Mouse (Mus musculus): ENCODE data around the gene Atxn7l1. TPM values are rescaled to one million over a fixed set of nuclear protein-coding genes. Genes with fewer than 3 reads are reported as not detected.

Atxn7l1 gene
- polyA plus RNA-seq (2014; fragmentation: Illumina TruSeq; extraction: RNeasy Lipid Tissue Mini Kit (QIAGEN cat#74804); ENCODE audit: low read depth, low replicate concordance), result 11.0 TPM

DNA sequence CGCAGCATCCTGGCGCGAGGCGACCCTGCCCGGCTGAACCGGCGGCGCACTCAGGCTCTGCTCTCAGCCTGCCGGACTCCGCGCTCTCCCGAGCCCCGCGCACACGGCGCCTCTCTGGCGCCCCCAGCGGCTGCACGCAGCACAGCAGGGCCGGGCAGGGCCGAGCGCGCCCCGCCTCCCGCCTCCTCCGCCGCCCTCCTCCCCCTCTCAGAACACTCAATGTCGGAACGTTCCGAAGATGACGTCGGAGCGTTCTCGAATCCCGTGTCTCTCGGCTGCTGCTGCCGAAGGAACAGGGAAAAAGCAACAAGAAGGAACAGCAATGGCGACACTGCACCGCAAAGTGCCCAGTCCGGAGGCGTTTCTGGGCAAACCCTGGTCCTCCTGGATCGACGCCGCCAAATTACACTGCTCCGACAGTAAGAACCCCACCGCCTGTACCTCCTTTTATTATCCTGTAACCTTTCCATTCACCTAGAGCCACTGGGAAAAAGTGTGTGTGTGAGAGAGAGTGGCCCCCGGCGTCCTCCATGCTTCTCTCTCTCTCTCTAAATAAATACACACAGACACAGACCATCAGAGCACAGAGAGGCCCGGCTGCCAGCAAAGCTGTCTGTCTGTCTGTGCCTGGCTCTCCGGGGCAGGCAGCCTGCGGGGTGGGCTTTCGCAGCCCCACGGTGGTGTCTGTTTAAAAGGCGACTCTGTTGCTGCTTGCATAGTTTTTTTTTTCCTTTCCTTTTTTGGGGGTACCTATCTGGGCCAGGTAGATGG is at the start of gene Atxn7l1:
TSS of gene Atxn7l1 (plus strand) at position 197 of the 771 bp plus-strand sequence.

GRCm38 (mm10) chr12:33394804-33395623 is 247.5 kb downstream of the Atxn7l1 start, which contains the start of gene Efcab10:
Gene Efcab10 (plus strand): TSS chr12:33394854.

Other genes starting within 250 kb of the Atxn7l1 start
- gene Sypl, start 193.8 kb upstream of the Atxn7l1 start, polyA plus RNA-seq (2014; fragmentation: Illumina TruSeq; extraction: RNeasy Lipid Tissue Mini Kit (QIAGEN cat#74804); ENCODE audit: low read depth, low replicate concordance), result 128 TPM
- not detected for gene Cdhr3, start 54.8 kb upstream of the Atxn7l1 start, polyA plus RNA-seq (2014; fragmentation: Illumina TruSeq; extraction: RNeasy Lipid Tissue Mini Kit (QIAGEN cat#74804); ENCODE audit: low read depth, low replicate concordance)
- gene Efcab10, start 247.2 kb downstream of the Atxn7l1 start, polyA plus RNA-seq (2014; fragmentation: Illumina TruSeq; extraction: RNeasy Lipid Tissue Mini Kit (QIAGEN cat#74804); ENCODE audit: low read depth, low replicate concordance), result not detected